Mouse (Mus musculus) ES-Bruce4 (cell line): Measurements from ENCODE around the gene Angptl4. TPM values are rescaled to one million over a fixed set of nuclear protein-coding genes. Genes with fewer than 3 reads are reported as not detected.
"Not testable (repeated sequence)": the region's sequence is repeated elsewhere in the genome, so short reads cannot be mapped to it uniquely, and the experiment has no call there.

Experiments
- H3K27ac ChIP-seq: 2 replicates; pipeline ENCODE4 v1.5.1; 2012; ENCODE audit warnings: low read length, inconsistent platforms; ENCODE audit not compliant: insufficient read depth
- H3K27me3 ChIP-seq: 2 replicates; pipeline ENCODE4 v1.6.1; 2012; ENCODE audit warnings: mild to moderate bottlenecking, low read length, inconsistent platforms; ENCODE audit not compliant: control insufficient read depth, poor library complexity, insufficient read depth, severe bottlenecking
- H3K36me3 ChIP-seq: 2 replicates; pipeline ENCODE4 v1.6.1; 2012; ENCODE audit warnings: inconsistent platforms, mild to moderate bottlenecking, low read length, moderate library complexity; ENCODE audit not compliant: control insufficient read depth, poor library complexity, insufficient read depth, severe bottlenecking
- H3K4me1 ChIP-seq: one replicate; pipeline ENCODE4 v1.8.1; 2011; ENCODE audit warnings: low read length; ENCODE audit not compliant: control insufficient read depth, insufficient read depth
- H3K4me3 ChIP-seq: 2 replicates; pipeline ENCODE4 v1.5.1; 2011; ENCODE audit warnings: low read depth, mild to moderate bottlenecking, low read length
- H3K9ac ChIP-seq: 2 replicates; pipeline ENCODE4 v1.6.1; 2012; ENCODE audit warnings: low read depth, mild to moderate bottlenecking, inconsistent platforms; ENCODE audit not compliant: poor library complexity, severe bottlenecking
- H3K9me3 ChIP-seq: replicated peaks from 2 replicates; pipeline ENCODE4 v1.6.1; 2012; ENCODE audit warnings: mild to moderate bottlenecking, low read length, inconsistent platforms; ENCODE audit not compliant: control insufficient read depth, poor library complexity, insufficient read depth, severe bottlenecking
- CTCF ChIP-seq: IDR thresholded peaks from one replicate; pipeline ENCODE4 v1.8.1; 2011; ENCODE audit warnings: low read depth, low read length
- EP300 ChIP-seq: IDR thresholded peaks from 2 replicates; pipeline ENCODE4 v1.6.1; 2011; ENCODE audit warnings: low read depth, low read length; ENCODE audit not compliant: insufficient read depth
- POLR2A ChIP-seq: IDR thresholded peaks from one replicate; pipeline ENCODE4 v1.8.1; 2011; ENCODE audit warnings: low read length; ENCODE audit not compliant: insufficient read depth
- polyA plus RNA-seq: library from polyadenylated mRNA; stranded (reverse); fragments of >200 nt; gene quantifications from 2 replicates; pipeline ENCODE4 v1.2.4, GENCODE M21; 2011; ENCODE audit warnings: low read depth; ENCODE audit not compliant: missing spikeins, insufficient read depth, insufficient read length

Angptl4 gene
- polyA plus RNA-seq, 1 experiment, result 3.6 TPM

- no peaks in the 10 kb centered on the region for H3K27me3 ChIP-seq
- peak within 1 kb of the TSS; percentile 90 for H3K9ac ChIP-seq
- TF ChIP-seq CTCF (no peak), POLR2A (peak; percentile 40), EP300 (0 out of 2 replicates have a peak, but pooled peaks have one; percentile 49)
- peaks cover 2% of the 10 kb centered on the region for H3K4me1 ChIP-seq
- H3K27ac ChIP-seq, result peak within 1 kb of the TSS; percentile 57
- H3K4me3 ChIP-seq, result peak within 1 kb of the TSS; percentile 85
- H3K9me3 ChIP-seq, result no peaks in the 10 kb centered on the region
- H3K36me3 ChIP-seq, result peaks cover 67% of the 10 kb centered on the region
These were observed 42.7 kb upstream of the Angptl4 start, which contains the start of the genes Rps28 and Ndufa7 for GRCm38 (mm10) chr17:33824084-33824996. TSS of gene Rps28 (minus strand) at chr17:33824562. TSS of gene Ndufa7 (plus strand) at chr17:33824572.

GRCm38 (mm10) chr17:33823171-33823570, 41.5 kb upstream of the Angptl4 start:
- H3K27me3 ChIP-seq, H3K4me1 ChIP-seq, H3K9me3 ChIP-seq: not testable (repeated sequence)
- peak overlapping the region; percentile 21 for H3K27ac ChIP-seq
- H3K4me3 ChIP-seq, result peak overlapping the region; percentile 78
- peaks cover 59% of the 10 kb centered on the region for H3K36me3 ChIP-seq
- peak overlapping the region; percentile 90 for H3K9ac ChIP-seq

- Histone ChIP-seq H3K27me3 (no peaks in the 10 kb centered on the region), H3K9ac (peak overlapping the region; percentile 90), H3K27ac (no peak overlapping the region), H3K4me1 (peaks cover 2% of the 10 kb centered on the region), H3K9me3 (no peaks in the 10 kb centered on the region), H3K36me3 (peaks cover 53% of the 10 kb centered on the region), H3K4me3 (peak overlapping the region; percentile 48)
- TF ChIP-seq POLR2A (no peak), CTCF (no peak)
These were observed 40.9 kb upstream of the Angptl4 start for GRCm38 (mm10) chr17:33822436-33822959.

GRCm38 (mm10) chr17:33817969-33818643, 36.5 kb upstream of the Angptl4 start:
- peak overlapping the region; percentile 74 for H3K9ac ChIP-seq
- peaks cover 2% of the 10 kb centered on the region for H3K4me1 ChIP-seq
- H3K9me3 ChIP-seq, result no peaks in the 10 kb centered on the region
- peak overlapping the region; percentile 59 for H3K27ac ChIP-seq
- peak overlapping the region; percentile 58 for H3K4me3 ChIP-seq
- H3K36me3 ChIP-seq, result peaks cover 31% of the 10 kb centered on the region
- no peak for TF ChIP-seq CTCF
- TF ChIP-seq EP300, result no peak
- TF ChIP-seq POLR2A, result no peak
- H3K27me3 ChIP-seq, result no peaks in the 10 kb centered on the region

- Histone ChIP-seq H3K27ac (peak overlapping the region; percentile 59), H3K4me1 (peaks cover 2% of the 10 kb centered on the region), H3K9ac (peak overlapping the region; percentile 74), H3K27me3 (no peaks in the 10 kb centered on the region), H3K36me3 (peaks cover 24% of the 10 kb centered on the region), H3K4me3 (peak overlapping the region; percentile 62), H3K9me3 (no peaks in the 10 kb centered on the region)
- TF ChIP-seq CTCF (no peak), EP300 (0 out of 2 replicates have a peak, but pooled peaks have one; percentile 16), POLR2A (peak; percentile 62)
These were observed 35.7 kb upstream of the Angptl4 start for GRCm38 (mm10) chr17:33817184-33817968.
